Mouse (Mus musculus) spleen, embryonic (tissue): Measurements from ENCODE around the gene Tyrp1.

Experiments used
- CTCF ChIA-PET: fragments of 350-600 bp; sonication (Branson Sonifier 250); formaldehyde crosslinking; loops from one replicate; lab custom pipeline; 2022; lab: Charles Lee

Gene Tyrp1

DNA sequence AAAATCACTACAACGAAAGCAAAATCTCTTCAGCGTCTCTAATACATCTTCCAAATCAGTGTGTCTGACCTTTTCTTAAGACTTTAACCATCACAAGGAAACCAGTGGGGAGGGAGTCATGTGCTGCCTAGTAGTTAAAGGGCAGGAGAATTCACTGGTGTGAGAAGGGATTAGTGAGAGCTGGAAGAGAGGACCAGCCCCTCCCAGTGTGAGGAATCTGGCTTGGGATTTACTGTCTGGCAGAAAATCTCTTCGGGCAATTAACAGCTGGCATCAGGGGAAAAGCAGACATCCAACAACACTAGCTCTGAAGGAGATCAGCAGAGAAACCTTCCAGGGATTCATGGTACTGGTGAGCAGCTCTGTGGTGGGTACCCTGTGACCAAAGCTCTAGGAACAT is at the start of gene Tyrp1:
TSS of gene Tyrp1 (plus strand) at position 74 of the 400 bp plus-strand sequence.
- CTCF ChIA-PET: no interaction called here

DNA sequence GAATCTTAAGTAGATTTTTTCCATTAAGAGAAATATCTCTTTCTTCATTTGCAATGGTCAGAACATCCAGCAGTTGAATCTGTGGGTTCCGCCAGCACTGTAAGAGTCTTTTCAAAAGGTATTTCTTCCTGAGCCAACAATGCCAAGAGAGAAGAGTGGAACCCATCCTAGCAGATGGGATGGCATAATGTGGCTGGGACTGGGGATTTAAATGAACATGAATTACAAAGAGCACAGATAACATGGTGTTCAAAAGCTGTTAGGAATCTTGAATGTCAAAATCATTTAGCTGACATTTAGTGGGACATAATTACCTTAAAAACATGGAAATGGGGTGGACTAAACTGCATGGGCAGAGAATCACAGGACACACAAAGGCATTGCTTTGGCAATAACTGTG is 45.6 kb upstream of the Tyrp1 start:
- CTCF ChIA-PET: no interaction called here

DNA sequence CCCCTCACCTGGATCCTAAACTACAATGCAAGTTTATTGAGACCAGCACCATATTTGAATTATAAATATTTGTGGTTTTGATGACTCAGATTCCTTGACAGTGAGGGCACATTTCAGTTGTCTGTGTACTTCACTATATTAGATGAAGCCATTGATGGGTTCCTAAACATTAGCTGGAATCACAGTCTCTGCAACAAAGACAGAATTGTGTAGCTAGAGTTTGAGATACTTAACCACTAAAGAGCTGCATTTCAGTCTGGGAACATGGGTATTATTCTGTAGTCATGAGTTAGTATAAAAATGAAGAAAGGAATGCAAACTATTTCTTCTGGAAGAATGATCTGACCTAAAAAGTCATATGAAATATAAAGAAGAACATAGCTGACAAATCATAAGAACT is 14.4 kb upstream of the Tyrp1 start:
- CTCF ChIA-PET: no interaction called here

DNA sequence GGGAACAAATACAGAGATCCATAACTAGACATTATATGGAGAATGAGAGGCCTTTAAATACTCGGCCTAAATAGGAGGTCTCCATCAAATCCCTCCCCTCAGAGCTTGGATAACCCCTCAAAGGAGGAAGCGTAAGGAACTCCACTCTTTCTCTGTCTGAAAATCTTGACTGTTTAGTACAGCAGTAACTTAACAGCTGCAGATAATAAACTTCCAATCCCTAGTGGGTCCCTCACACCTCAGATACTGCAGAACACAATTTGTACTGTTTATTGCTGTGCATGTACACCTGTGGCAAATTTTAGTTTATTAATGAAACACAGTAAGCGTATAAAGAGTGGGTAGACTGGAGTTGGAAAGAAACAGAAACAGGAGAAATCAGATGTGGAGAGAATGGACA is 12.0 kb upstream of the Tyrp1 start:
- CTCF ChIA-PET: no interaction called here

DNA sequence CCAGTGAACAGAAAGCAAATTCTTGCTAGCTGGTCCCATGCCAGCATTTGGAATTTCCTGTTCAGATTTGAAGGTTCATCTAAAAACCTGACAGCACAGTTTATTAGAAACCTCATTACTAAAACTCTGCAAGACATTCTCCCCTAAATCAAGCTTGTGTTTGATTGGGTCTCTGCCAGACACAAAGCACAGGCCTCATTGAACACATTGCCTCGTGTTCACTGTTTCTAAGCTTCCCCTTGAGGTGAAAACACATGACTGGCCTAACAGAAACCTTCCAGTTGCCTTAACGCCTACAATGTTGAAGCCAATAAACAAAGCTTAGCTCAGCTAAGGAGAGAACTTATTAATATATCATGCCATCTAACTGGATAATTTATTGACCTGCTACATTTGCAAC is 5.7 kb upstream of the Tyrp1 start:
- CTCF ChIA-PET: no interaction called here

DNA sequence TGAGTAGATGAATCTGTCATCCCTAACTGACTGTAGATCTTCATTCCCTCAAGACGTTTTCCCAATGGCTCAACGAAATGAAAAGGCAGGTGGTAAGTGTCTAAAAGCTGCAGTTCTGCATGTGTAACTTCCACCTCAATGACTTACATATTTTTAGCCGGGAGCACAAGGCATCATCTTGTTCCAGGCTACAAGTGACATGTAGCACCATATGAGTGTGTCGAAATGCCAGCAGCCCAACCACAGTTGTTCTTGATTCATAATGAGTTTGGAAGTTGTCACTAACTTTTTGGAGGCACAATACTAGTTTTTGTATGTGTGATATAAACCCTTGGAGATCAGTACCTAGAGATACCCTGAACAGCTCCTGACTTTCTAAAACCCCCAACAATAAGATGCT is 5.4 kb downstream of the Tyrp1 start:
- CTCF ChIA-PET: no interaction called here

DNA sequence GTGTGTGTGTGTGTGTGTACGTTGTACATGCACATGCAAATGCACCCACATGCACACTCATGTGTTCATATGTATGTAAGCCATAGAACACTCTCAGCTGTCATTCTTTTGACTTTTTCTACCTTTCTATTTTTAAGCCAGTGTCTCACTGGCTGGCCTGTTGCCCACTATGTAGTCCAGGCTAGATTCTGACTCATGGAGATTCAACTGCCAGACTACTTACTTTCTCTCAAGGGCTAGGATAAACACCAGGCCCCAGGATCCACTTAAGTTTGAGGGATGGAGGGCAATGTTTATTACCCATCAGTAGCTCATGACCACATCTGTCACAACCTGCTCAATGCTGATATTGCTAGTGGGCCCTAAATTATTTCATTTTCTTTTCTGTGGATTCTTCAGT is 8.1 kb downstream of the Tyrp1 start:
- CTCF ChIA-PET: no interaction called here

DNA sequence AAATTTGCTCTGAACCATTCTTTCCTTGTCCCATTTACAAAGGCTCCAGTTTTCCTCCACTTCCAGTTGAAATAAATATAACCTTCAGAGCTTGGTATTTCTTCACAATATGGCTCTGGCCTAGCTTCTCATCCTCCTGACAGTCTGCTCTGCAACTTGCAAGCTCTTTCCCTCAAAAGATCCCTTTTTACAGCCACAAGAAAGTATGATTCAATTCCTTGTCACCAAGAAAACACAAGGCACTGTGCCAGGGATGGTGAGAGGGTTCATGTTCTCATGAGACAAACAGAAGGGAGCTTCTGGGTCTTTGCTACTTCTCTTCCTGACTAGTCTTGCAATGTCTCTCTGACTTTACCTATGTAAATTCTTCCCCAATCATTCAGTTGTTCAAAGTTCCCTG is 9.8 kb downstream of the Tyrp1 start:
- CTCF ChIA-PET: no interaction called here

DNA sequence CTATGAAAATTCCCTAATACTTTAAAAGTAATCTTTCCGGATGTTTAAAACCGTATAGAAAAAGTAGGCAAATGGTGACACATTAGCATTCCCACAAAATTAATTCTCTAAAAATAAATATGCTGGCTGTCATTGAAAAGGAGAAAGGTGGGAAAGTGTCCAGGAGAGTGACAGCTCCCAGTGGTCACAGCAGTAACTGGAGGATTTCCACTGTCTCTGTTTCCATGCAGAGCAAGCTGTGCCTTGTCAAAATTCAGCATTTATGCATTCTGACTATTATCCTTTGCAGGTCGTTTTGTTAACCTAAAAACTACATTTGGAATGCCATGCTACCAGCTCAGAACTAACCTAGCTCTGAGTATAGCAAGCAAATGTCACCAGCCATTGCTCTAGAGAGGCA is 12.1 kb downstream of the Tyrp1 start:
- CTCF ChIA-PET: no interaction called here

DNA sequence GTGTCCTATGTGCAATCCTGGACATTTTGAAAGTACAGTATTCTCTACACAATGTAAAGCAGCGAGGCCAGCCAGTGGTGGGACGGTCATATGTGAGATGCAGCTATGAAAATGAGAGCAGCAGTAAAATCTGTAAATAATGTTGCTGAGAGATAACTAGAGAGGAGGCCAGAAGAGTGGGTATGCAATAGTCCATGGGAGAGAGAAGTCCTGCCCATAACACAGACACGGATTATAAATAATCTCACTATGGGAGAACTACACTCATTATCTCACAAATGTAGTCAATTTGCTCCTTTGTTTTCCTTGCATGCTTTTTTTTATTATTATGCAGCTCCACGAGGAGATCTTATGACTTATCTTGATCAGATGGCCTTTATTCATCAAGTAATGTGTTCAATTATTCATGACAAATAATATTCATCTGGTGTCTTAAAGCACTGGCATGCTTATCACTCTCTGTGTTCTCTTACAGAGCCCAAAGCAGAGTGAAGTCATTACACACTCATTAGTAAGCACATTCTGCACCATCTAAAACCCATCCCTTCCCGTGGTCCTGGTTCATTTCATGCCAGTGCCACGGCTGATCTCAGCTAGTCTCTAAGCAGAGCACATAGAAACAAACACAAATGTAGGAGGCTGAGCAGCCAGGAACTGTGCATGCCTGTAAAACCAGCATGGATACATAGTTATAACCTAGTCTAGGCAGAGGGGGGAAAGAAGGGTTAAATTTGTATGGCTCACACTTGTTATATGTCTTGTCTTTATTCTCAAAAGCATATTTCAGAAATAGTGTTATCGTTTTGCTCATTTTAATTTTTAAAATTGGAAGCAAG is 18.9 kb downstream of the Tyrp1 start:
- CTCF ChIA-PET: no interaction called here

DNA sequence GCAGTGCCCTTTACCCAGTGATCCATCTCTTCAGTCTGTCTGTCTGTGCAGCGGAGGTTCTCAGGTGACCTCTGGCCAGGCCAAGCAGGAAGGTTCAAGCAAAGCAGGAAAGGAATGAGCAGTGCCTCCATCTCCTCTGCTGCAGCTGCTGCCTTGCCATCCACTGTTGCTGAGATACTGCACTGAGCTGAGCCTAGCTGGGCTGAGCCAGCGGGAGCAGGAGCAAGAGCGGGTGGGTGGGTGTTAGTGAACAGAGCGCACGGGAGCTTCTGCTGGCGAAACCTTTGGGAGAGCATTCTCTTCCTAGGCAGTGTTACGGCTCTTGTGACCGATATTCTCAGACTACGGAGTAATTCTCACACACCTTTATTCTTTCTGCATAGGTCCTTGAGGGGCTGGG is 21.6 kb downstream of the Tyrp1 start:
- CTCF ChIA-PET: no interaction called here

DNA sequence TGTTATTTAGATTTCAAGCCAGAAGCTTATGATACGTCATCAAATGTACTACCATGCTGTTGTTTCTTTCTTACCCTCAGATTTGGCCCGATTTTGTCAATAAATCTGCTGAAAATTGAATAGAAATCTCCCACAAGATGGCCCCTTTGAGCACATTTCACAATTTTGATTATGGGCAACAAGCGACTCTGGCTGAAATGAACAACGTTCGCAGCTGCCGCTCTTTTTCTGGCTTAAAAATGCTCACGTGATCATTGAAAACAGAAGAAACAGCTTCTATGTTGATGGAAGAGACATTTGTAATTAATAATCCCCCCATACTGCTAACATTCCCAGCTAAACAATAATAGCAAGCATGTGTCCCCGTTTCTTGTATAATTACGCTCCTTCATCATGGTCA is 29.0 kb downstream of the Tyrp1 start:
- CTCF ChIA-PET: no interaction called here

DNA sequence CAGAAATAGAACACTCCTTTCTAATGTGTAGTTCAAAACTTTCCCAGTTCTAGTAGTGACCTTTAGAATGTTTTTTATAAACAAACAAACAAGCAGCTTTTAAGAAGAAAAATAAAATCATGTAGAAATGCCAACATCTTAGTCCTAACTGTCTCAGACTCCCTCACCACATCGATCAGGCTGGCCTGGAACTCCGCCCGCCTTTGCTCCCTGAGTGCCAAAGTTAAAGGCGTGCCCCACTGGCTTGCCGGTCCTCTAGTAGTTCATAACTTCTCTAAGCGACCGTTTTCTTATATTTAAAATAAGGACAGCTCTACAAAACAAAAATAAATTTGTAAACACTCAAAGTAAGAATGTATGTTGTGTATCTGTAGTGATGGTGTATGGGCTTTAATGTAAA is 30.0 kb downstream of the Tyrp1 start:
- CTCF ChIA-PET: no interaction called here

DNA sequence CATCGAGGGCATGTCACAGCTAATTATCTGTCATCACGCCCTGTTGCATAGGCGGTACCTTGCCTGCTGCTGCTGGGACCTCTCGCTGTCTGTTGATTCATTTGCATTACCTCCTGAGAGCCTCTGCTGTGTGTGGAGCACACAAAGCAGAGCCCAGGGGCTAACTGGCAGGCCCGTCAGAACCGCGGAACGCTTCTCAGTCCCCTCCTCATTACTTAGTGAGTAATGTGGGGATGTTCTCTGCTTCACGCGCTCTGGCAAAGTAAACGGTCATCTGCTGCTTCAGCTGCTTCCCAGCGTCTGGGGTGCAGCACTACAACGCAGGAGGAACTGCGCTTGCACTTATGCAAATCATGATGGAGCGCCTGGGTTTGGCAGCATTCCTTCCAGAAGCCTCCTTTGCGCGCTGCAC is 30.6 kb downstream of the Tyrp1 start:
- CTCF ChIA-PET: no interaction called here

DNA sequence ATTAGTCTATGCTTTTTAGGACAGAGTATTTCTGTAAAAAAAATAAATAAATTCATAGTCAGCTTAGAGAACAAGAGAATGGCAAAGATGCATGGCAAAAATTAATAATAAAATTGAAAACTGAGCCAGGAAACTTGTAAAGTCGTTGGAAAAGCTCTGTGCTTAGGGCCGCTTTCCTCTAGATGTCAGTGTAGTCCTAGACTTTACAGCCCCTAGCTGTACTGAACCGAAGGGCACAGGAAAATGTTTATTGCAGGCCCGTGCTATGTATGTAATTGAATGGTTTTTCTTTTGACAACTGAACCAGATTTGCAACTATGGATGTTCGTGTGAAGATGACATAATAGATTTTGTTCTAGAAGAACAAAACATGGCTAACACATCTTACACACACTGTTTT is 32.1 kb downstream of the Tyrp1 start:
- CTCF ChIA-PET: no interaction called here

DNA sequence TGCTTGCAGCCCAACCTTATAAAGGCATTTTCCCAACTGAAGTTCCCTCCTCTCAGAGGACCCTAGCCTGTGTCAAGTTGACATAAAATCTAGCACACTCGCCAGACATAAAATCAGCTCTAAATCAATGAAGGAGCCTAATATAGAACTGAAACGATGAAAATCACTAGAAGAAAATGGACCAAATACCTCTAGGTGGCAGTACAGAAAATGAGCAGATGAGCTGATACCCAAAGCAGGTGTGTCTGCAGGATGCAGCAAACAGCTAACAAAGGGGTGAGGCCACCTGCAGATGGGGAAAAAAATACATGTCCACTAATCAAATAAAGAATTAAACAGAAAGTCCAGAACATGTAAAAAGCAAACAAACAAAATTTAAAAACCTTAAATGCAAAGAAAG is 35.7 kb downstream of the Tyrp1 start:
- CTCF ChIA-PET: no interaction called here

DNA sequence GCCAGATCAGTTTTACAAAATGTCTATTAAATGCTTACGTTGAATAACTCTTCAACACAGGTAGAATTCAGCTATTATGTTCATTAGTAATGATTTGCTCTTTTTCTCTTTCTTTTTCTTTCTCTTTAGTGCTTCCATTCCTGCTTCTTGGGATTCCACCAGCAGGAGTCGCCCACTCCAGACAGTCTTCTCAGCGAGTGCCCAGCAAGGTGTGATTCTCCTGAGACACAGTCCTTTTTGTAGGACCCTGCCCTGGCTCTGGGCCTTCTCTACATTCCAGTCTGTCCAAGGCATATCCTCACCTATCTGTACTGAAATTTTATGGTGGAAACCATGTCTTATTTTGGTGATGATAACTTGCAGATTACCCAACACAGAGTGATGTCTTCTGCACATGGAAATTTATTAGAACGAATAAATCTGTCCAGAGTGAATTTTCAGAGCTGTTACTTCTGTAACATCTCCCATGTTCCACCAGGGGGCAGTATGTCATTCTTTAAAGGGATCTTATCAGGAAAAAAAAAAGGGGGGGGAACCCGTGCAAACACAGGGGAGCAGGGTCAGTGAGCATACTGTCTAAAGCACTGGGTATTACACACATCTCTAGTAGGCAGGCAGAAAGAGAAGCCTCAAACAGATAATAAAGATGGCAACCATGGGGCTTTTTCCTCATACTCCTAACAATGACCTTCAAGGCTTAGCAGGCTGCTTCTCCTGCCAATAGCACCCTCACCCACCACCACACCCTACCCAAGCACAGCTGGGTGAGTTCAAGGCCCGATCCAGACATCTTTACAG is 39.1 kb downstream of the Tyrp1 start:
- CTCF ChIA-PET: no interaction called here

DNA sequence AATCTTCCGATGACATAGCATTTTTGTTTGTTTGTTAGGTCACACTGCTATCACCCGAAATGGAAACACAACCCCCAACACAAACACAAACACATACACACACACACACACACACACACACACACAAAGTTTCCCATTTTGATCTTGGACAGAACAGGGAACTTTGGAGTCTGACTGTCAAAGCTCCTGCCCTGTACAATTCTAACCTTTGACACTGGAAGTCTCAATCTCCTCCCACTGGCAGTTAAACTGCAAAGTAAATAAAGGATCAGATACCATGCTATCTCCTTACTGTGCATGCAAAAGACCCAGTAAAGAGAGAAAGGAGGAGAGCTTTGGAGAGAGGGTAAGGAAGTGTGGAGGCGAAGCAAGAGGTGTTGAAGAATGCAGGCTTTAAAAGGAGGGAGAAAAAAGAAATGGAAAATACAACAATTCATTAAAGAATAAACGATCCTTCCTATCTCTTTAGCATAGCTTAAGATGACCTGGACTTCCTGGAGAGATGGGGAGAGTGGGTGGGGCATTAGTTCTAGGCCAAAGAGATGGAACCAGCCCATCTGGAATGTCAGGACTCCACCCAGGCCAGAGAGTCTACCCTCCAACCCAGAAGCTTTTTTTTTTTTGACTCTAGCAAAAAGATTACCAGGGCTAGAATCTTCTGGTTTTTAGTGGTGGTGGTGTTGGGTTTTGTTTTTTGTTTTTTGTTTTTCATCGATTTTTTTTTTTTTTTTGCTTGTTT is 40.4 kb downstream of the Tyrp1 start:
- CTCF ChIA-PET: no interaction called here

DNA sequence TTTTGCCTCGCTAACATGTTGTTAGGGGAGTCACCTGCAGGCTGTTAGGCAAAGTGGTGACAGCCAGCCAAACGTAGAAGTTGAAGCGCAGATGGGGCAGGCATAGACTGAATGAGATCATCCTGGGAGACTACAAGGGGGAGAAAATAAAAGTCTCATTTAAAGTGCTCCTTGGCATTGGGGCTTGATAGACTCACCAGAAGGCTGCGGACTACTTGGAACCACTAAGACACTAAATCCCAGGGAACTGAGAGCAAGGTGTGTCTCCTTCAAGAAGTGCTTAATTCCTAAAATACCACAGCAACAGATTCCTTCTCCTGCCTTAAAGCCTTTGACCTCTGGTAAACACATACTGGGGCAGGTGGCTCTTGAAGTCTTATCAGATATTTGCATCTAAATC is 41.1 kb downstream of the Tyrp1 start:
- CTCF ChIA-PET: no interaction called here

DNA sequence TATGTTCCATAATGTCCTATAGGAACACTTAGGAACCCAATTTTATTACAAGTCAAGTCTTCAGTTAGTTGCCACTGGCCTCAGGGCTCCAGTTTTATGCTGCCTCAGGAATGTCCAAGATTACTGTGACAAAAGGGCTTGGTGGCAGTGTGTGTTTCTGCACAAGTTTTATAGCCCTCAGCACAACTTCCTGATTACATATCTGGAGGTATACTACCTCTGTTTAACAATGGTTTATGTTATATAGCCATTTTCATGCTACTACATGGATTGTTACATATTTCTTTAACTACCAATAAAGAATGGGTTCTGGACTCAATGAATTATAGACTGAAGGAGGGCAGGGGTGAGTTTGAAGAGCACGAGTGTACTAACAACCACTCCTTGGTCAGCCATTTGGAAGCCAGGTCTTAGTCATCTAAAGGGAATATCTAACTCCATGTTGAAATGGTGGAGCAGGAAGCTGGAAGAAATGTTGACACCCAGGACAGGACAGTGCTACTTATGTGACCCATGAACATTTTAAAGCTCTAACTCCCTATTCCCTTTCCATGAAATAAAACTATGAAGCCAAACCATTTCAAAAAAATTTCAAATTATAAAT is 48.2 kb downstream of the Tyrp1 start:
- CTCF ChIA-PET: no interaction called here

DNA sequence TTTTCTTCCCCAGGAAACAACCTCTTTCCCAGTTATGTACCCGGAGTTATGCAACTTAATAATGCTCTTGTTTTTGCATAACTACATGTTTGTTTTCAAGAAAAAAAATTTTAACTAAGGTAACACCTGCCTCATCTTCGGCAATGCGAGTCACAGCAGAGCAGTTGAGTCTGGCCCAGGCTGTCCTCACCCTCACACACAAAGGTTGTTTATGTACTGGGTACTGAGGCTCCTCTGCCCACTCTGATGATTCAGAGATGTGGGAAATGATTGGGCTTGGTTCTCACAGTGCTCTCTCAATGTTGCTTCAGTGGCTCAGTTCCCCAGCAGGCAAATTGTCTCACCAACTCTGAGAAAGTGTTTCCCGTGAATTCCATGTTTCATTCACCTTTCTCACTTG is 52.7 kb downstream of the Tyrp1 start:
- CTCF ChIA-PET: no interaction called here

DNA sequence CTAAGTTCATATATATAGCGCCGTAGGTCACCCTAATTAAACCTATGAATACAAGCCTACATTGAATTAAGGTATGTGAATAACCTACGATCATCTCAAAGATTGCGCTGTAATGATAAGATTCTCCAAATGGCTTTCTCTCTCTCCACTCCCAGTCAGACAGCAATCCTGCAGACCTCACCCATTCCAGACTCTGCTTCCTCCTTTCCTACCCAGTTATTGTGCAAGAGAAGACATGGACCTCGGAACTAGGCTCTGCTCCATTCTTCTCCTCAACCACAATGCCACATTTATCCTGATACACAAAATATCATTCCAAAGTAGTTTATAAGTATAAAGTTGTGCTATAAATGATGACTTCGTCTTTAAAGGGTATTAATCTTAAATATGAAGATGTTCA is 57.1 kb downstream of the Tyrp1 start:
- CTCF ChIA-PET: no interaction called here
